Mouse (Mus musculus): ENCODE data around the gene Wbp1l. TPM values are rescaled to one million over a fixed set of nuclear protein-coding genes. Genes with fewer than 3 reads are reported as not detected.
A peak's percentile ranks its signal among the peaks of the same experiment; 100 is the strongest.

The Wbp1l gene
- polyA plus RNA-seq, 1 experiment from 2014 or later, result 38.4 TPM

DNA sequence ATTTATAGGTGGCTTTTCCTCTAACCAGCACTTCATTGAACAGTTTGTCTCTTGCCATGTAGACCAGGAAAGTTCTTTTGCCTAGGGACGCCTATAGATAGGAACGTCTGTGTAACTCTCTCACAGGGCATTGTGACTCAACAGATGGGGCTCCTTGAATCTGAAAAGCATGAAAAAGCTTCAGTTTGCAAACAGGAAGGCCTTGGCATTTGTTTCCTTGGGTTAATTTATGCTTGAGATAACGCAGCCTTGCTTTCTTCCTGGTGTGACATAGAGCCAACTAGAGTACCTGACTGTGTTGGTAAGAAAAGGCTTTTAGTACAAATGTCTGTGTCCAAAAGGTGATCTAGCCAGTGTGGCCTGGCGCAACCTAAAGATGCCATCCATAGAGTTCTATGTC, 3.5 kb downstream of the Wbp1l start:
- Histone ChIP-seq H3K27ac (no peak overlapping the region), H3K9me3 (no peaks in the 10 kb centered on the region), H3K4me1 (peaks cover 20% of the 10 kb centered on the region), H3K27me3 (ENCODE audit: poor library complexity, severe bottlenecking) (no peaks in the 10 kb centered on the region), H3K36me3 (replicated peaks) (peaks cover 48% of the 10 kb centered on the region), H3K4me3 (no peak overlapping the region)
- DNase-seq (ENCODE audit: extremely low spot score, low spot score), result no peak
- 92% methylated on average over 4 of the region's 4 CpGs for WGBS

DNA sequence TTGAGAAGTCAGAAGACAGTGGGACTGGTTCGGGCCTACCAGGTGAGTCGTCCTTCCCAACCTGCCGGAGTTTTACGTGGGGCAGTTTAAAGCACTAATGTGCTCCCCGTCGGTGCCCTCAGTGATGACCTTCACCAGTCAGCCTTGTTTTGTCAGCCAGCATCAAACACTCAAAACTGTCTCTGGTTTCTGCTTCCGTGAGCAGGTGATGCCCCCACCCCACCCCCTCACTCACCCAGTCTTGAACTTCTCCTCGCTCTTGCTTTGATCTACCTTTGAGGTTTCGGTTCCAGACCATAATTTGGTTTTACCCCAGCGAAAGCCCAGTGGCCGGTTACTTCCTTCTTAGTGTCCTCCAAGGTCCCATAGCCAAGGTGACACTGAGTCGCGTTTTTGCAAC, 7.8 kb downstream of the Wbp1l start:
- no peaks in the 10 kb centered on the region for H3K27me3 ChIP-seq (ENCODE audit: poor library complexity, severe bottlenecking)
- H3K4me1 ChIP-seq, result peaks cover 13% of the 10 kb centered on the region
- H3K36me3 ChIP-seq (replicated peaks), result peaks cover 75% of the 10 kb centered on the region
- H3K9me3 ChIP-seq, result no peaks in the 10 kb centered on the region
- DNase-seq (ENCODE audit: extremely low spot score, low spot score), result no peak
- no peak overlapping the region for H3K27ac ChIP-seq
- H3K4me3 ChIP-seq, result no peak overlapping the region
- 93% methylated on average over 13 of the region's 13 CpGs for WGBS

DNA sequence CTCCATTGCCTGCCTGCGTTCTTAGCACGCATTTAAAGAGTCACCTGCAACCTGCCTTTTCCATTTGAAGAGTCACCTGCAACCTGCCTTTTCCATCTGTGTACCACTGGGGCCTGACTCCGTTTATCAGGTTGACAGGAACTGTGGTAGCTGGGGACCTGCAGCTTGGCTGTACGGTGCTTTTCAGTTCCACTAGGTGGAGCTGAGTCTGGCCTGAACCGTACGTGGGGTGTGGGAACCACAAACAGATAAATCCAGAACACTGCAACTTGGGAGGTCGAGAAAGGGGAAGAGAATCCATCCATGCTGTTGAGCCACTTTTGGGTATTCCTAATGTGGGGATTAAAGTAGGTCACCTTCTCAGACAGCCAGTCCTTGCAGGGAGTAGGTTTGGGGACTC, 8.5 kb downstream of the Wbp1l start:
- H3K36me3 ChIP-seq (replicated peaks), result peaks cover 74% of the 10 kb centered on the region
- no peak for DNase-seq (ENCODE audit: extremely low spot score, low spot score)
- H3K4me3 ChIP-seq, result no peak overlapping the region
- H3K4me1 ChIP-seq, result peaks cover 13% of the 10 kb centered on the region
- no peaks in the 10 kb centered on the region for H3K27me3 ChIP-seq (ENCODE audit: poor library complexity, severe bottlenecking)
- WGBS, result 77% methylated on average over 7 of the region's 7 CpGs
- H3K27ac ChIP-seq, result no peak overlapping the region
- no peaks in the 10 kb centered on the region for H3K9me3 ChIP-seq

DNA sequence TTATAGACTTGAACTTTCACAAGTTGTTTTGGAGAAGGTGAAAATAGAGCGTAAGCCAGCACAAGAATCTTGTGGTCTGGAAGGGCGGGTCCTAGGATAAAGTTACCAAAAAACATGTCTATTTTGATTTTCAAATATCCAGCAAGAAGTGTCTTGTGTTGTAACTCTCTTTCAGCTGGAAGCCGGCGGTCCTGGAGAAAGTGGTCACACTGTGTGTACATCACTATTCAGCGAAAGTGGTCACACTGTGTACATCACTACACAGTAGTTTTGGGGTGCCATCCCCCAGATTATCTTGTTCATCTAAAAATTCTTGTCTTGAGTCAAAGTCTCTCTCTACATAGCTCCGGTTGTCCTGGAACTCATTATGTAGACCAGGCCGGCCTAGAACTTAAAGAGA, 9.3 kb downstream of the Wbp1l start:
- 96% methylated on average over 7 of the region's 7 CpGs for WGBS
- DNase-seq (ENCODE audit: extremely low spot score, low spot score), result no peak
- Histone ChIP-seq H3K9me3 (no peaks in the 10 kb centered on the region), H3K27ac (no peak overlapping the region), H3K4me3 (no peak overlapping the region), H3K27me3 (ENCODE audit: poor library complexity, severe bottlenecking) (no peaks in the 10 kb centered on the region), H3K36me3 (replicated peaks) (peaks cover 74% of the 10 kb centered on the region), H3K4me1 (peaks cover 13% of the 10 kb centered on the region)

DNA sequence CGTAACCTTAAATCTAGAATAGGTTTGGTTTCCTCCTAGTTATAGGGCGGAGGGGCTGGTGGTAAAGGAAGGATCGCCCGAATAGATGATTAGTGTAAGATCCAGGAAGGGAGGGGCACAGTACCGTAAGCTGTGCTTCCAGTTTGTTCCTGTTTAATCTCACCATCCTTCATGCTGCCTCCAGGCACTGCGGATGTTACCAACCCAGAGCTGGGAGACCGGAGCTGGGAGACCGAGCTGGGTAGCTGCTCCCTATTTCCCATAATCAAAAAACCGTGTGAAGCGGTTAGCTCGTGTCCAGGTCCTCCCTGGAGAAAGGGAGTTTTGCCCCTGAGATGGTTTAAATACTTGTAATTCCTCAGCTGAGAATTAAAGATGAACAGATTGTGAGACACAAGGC, 17.5 kb downstream of the Wbp1l start:
- H3K4me1 ChIP-seq, result peaks cover 19% of the 10 kb centered on the region
- 89% methylated on average over 11 of the region's 11 CpGs for WGBS
- peaks cover 40% of the 10 kb centered on the region for H3K36me3 ChIP-seq (replicated peaks)
- no peak overlapping the region for H3K27ac ChIP-seq
- H3K9me3 ChIP-seq, result no peaks in the 10 kb centered on the region
- H3K27me3 ChIP-seq (ENCODE audit: poor library complexity, severe bottlenecking), result no peaks in the 10 kb centered on the region
- DNase-seq (ENCODE audit: extremely low spot score, low spot score), result no peak
- no peak overlapping the region for H3K4me3 ChIP-seq

DNA sequence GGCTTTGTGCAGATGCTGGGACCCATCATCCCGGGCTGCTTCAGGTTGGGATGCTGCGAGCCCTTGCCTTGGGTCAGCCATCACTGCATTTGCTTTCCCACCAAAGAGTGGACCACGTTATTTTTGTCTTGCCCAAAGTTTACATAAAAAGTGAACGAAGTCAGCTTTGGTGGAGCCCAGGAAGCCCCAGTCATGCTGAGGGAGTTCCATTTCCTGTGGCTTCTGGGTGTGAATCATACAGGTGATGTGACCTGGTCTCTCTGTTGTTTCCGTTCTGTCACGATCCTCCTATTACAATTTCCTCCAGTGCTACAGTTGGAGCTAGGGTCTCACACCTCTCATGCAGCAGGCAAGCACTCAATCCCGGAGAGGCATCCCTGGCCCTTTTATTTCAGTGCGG, 18.5 kb downstream of the Wbp1l start:
- WGBS, result 93% methylated on average over 8 of the region's 8 CpGs
- no peak for DNase-seq (ENCODE audit: extremely low spot score, low spot score)
- peaks cover 29% of the 10 kb centered on the region for H3K4me1 ChIP-seq
- no peak overlapping the region for H3K4me3 ChIP-seq
- no peak overlapping the region for H3K27ac ChIP-seq
- no peaks in the 10 kb centered on the region for H3K27me3 ChIP-seq (ENCODE audit: poor library complexity, severe bottlenecking)
- H3K9me3 ChIP-seq, result no peaks in the 10 kb centered on the region
- peaks cover 40% of the 10 kb centered on the region for H3K36me3 ChIP-seq (replicated peaks)

DNA sequence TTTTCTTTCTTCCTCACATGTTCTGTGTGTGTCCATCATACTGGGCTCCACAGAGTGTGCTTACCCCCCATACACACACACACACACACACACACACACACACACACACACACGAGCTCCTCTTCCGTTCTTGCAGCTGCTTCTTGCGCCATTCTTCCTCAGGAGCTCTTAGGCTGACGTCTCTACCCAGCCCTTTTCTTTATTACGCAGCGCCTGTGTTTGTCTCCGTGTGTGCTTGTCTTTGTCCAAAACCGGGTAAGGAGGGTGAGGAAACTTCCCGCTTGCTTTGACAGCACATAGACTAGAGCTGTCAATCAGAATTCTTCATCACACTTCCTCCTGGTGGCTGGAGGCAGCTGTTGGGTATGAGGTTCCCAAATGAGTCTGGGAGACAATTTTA, 19.4 kb downstream of the Wbp1l start:
- Histone ChIP-seq H3K27me3 (ENCODE audit: poor library complexity, severe bottlenecking) (no peaks in the 10 kb centered on the region), H3K4me3 (no peak overlapping the region), H3K36me3 (replicated peaks) (peaks cover 32% of the 10 kb centered on the region), H3K4me1 (peaks cover 38% of the 10 kb centered on the region), H3K27ac (peak overlapping the region; percentile 1; the same call in 1 of the 2 replicates), H3K9me3 (no peaks in the 10 kb centered on the region)
- no peak for DNase-seq (ENCODE audit: extremely low spot score, low spot score)
- WGBS, result 84% methylated on average over 9 of the region's 9 CpGs

DNA sequence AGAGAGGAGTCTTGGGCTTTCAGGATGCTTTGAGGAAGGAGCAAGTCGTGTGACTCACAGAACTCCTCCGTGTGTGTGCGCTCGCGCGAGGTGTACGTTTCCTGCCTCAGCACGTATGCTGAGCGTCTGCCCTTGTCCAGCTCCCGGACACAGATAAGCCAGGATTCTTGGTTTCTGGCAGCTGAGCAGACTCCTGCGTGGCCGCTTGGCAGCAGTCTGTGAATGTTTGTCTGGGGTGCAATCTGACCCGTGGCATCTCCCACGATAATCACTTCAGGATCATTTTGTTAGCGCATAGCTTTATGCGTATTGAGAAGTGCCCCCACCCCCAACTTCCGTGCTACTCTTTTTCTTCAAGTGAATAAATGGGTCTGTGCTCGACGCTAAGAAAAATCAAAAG, 20.1 kb downstream of the Wbp1l start:
- H3K36me3 ChIP-seq (replicated peaks), result peaks cover 25% of the 10 kb centered on the region
- peaks cover 45% of the 10 kb centered on the region for H3K4me1 ChIP-seq
- DNase-seq (ENCODE audit: extremely low spot score, low spot score), result no peak
- 0 out of 2 replicates have a peak overlapping the region, but pooled peaks have one; percentile 1 for H3K27ac ChIP-seq
- no peaks in the 10 kb centered on the region for H3K9me3 ChIP-seq
- no peak overlapping the region for H3K4me3 ChIP-seq
- H3K27me3 ChIP-seq (ENCODE audit: poor library complexity, severe bottlenecking), result no peaks in the 10 kb centered on the region
- WGBS, result 88% methylated on average over 19 of the region's 19 CpGs

DNA sequence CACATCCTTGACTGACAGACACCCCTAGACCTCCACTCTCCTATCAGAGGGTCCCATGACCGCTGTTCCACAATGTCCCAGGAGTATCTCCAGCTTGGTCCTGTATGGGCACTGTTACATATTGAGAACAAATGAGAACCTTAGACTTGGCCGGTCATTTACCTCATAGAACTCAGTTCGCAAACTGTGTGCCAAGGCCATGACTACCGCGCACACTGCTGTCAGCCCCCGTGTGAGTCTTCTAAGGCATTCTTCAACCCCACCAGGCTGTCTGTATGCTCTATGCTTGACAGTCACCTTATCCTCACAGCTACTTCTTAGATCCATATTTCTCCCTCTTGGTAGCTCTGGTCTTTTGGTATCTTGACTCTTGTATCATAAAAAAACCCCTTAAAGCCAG, 20.6 kb downstream of the Wbp1l start:
- Histone ChIP-seq H3K27ac (no peak overlapping the region), H3K4me1 (peaks cover 50% of the 10 kb centered on the region), H3K27me3 (ENCODE audit: poor library complexity, severe bottlenecking) (no peaks in the 10 kb centered on the region), H3K9me3 (no peaks in the 10 kb centered on the region), H3K4me3 (no peak overlapping the region), H3K36me3 (replicated peaks) (peaks cover 23% of the 10 kb centered on the region)
- no peak for DNase-seq (ENCODE audit: extremely low spot score, low spot score)
- WGBS, result 97% methylated on average over 6 of the region's 6 CpGs

DNA sequence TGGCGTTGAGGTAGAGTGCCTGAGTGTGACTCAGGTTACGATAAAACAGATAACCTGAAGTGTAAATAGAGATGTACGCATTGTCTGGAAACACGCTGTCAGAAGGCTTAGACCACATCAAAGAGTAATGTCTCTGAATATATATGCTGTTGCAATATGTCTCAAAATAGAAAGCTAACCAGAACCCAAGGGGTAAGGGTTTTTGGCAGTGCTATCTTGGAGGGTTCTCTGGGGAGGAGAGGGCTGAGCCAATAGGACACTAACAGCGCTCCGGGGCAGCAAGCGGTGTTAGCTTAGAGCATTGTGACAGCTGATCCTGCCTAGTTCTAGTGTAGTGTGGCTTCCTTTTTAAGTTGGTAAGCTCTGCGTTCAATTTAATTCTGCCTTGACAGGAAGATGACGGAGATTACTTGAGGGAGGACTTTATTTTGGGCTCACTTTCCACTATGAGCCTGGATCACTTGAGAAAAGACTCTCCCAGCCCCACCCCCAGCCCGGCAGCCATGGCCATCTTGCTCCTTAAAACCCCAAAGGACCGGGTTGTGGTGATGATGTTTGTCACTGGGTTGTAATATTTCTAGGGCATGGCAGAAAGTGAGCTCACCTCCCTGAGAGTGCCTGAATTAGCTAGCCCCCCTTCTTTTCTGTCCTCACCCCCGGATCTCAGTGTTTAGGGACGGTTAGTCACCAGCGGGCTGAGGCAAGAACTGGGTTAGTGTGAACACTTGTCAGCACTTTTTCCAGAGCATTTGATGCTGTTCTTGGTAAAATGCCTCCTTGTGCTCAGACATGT, 21.3 kb downstream of the Wbp1l start:
- H3K36me3 ChIP-seq (replicated peaks), result peaks cover 25% of the 10 kb centered on the region
- 0 out of 2 replicates have a peak overlapping the region, but pooled peaks have one; percentile 16 for H3K27ac ChIP-seq
- WGBS, result 92% methylated on average over 14 of the region's 14 CpGs
- peaks cover 57% of the 10 kb centered on the region for H3K4me1 ChIP-seq
- no peak for DNase-seq (ENCODE audit: extremely low spot score, low spot score)
- no peak overlapping the region for H3K4me3 ChIP-seq
- no peaks in the 10 kb centered on the region for H3K27me3 ChIP-seq (ENCODE audit: poor library complexity, severe bottlenecking)
- H3K9me3 ChIP-seq, result no peaks in the 10 kb centered on the region

DNA sequence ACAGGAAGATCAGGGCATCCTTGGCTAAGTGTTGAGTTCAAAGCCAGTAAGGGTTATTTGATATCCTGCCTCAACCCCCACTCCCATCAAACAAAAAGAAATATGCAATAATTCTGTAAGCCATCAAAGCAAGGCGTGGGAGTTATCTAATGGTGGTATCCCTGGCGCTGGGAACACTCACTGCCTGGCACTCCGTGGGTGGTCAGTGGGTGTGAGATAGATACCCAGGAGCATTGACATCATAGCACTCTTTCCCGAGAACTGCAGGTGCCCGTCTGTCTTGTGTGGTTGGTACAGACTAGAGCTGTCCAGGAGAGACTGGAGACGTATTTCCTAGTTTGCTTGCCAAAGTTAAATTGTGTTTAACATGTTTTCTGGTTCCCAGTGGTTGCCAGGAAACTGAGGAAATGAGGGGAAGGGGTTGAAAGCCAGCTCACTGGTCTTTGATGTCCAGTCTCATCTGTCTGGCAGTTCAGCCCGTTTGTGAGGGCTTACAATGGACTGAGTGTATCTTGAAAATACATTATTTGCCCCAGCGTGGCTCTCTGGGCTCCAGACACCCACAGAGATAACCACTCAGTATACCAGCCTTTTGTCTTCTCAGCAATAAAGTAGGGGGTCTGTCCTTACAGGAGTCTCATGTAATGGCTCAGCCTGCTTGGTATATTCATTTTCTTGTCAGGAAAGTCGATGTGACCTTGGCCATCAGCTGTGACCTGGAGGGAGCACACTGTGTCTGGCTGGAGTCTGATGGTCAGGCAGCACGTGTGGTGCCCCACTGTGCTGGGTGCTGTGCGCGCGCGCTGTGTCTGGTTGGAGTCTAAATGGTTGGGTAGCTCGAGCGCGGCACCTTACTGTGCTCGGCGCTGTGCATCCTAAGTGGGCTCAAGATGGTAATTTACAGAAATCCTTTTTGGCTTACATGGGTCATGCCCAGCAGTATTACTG, 22.6 kb downstream of the Wbp1l start:
- no peak for DNase-seq (ENCODE audit: extremely low spot score, low spot score)
- H3K36me3 ChIP-seq (replicated peaks), result peaks cover 33% of the 10 kb centered on the region
- H3K9me3 ChIP-seq, result no peaks in the 10 kb centered on the region
- H3K27me3 ChIP-seq (ENCODE audit: poor library complexity, severe bottlenecking), result no peaks in the 10 kb centered on the region
- peaks cover 65% of the 10 kb centered on the region for H3K4me1 ChIP-seq
- H3K4me3 ChIP-seq, result no peak overlapping the region
- peak overlapping the region; percentile 86 for H3K27ac ChIP-seq
- 82% methylated on average over 19 of the region's 19 CpGs for WGBS

DNA sequence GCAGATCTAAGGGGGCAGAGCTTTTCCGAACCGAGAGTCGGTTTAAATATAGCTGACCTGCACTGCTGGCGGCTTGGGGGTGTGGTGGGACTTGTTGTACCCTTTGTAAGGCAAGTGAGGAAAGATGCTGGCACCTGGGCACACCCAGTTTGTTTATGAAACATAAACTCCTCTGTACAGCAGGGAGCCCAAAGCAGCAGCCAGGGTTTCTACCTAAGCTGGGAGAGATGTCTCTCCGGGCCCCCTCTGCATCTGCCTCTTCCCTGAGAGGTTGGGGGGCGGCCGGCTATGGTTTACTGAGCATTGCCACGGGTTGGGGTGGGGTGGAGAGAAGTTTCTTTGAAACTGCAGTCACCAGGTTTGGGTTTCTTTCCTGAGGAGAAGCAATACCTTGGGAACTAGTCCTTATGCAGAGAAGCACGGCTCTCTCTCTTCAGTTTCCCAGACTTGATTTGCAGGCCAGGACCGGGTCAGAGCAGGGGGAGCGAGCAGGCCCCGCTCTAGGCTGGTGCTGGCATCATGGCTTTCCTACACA, 23.8 kb downstream of the Wbp1l start:
- 39% methylated on average over 12 of the region's 12 CpGs for WGBS
- Histone ChIP-seq H3K36me3 (replicated peaks) (peaks cover 35% of the 10 kb centered on the region), H3K9me3 (no peaks in the 10 kb centered on the region), H3K27ac (peak overlapping the region; percentile 86), H3K27me3 (ENCODE audit: poor library complexity, severe bottlenecking) (no peaks in the 10 kb centered on the region), H3K4me3 (peak overlapping the region; percentile 44), H3K4me1 (peaks cover 72% of the 10 kb centered on the region)
- DNase-seq (ENCODE audit: extremely low spot score, low spot score), result no peak
